Mouse (Mus musculus) G1E (cell line): ENCODE measurements around the gene Rfwd3. TPM values are rescaled to one million over a fixed set of nuclear protein-coding genes. Genes with fewer than 3 reads are reported as not detected.
"Not testable (repeated sequence)": the region's sequence is repeated elsewhere in the genome, so short reads cannot be mapped to it uniquely, and the experiment has no call there.

Experiments used
- ATAC-seq: 2 replicates; pipeline ENCODE4 v1.8.0; 2016; ENCODE audit warnings: mild to moderate bottlenecking; ENCODE audit not compliant: insufficient number of reproducible peaks, poor library complexity, low FRiP score, severe bottlenecking; ENCODE audit errors: extremely low read depth
- DNase-seq: peaks from one replicate; pipeline ENCODE4 v3.0.0; 2012; ENCODE audit warnings: low spot score
- H3K27me3 ChIP-seq: 2 replicates; pipeline ENCODE4 v1.6.1; 2012; ENCODE audit warnings: mild to moderate bottlenecking, low read length, inconsistent platforms; ENCODE audit not compliant: insufficient read depth
- H3K36me3 ChIP-seq: replicated peaks from 2 replicates; pipeline ENCODE3; 2012; ENCODE audit warnings: mild to moderate bottlenecking, inconsistent platforms
- H3K4me1 ChIP-seq: 2 replicates; pipeline ENCODE4 v1.6.1; 2012; ENCODE audit warnings: low read depth, low read length, inconsistent platforms, mixed read lengths; ENCODE audit not compliant: insufficient read depth
- H3K4me3 ChIP-seq: 2 replicates; pipeline ENCODE4 v1.5.1; 2012; ENCODE audit warnings: low read depth, mild to moderate bottlenecking, inconsistent platforms, low read length, moderate library complexity, mixed read lengths
- H3K9me3 ChIP-seq: replicated peaks from 2 replicates; pipeline ENCODE4 v1.6.1; 2012; ENCODE audit warnings: inconsistent platforms
- CTCF ChIP-seq: IDR thresholded peaks from 2 replicates; pipeline ENCODE4 v1.5.1; 2012; ENCODE audit warnings: low read depth, low read length, inconsistent platforms, mixed read lengths
- GATA1 ChIP-seq: IDR thresholded peaks from 2 replicates; pipeline ENCODE4 v1.6.1; 2012; ENCODE audit warnings: borderline replicate concordance, low read length, inconsistent platforms, mixed read lengths
- GATA2 ChIP-seq: IDR thresholded peaks from 2 replicates; pipeline ENCODE4 v1.6.1; 2012; ENCODE audit warnings: low read depth, low read length, inconsistent platforms, borderline replicate concordance
- POLR2AphosphoS5 ChIP-seq: IDR thresholded peaks from 2 replicates; pipeline ENCODE4 v1.6.1; 2012; ENCODE audit warnings: low read depth, low read length, inconsistent platforms; ENCODE audit not compliant: insufficient replicate concordance
- TAL1 ChIP-seq: conservative IDR thresholded peaks from 2 replicates; pipeline ENCODE4 v1.6.1; 2012; ENCODE audit warnings: low read depth, low read length, inconsistent platforms, mixed read lengths
- polyA plus RNA-seq: library from polyadenylated mRNA; stranded (reverse); fragments of >175 nt; gene quantifications from 2 replicates; pipeline ENCODE4 v1.2.3, GENCODE M21; 2012
- total RNA-seq, 2 experiments: library from RNA; stranded (forward) in 1 of 2; stranded (reverse) in 1 of 2; fragments of 200-1000 nt in 1 of 2; fragments of >200 nt in 1 of 2; fragmentation: Nextera tagmentation in 1 of 2; gene quantifications; 2 replicates each; pipeline ENCODE4 v1.2.3; 2014 to 2017

The Rfwd3 gene
- total and polyA plus RNA-seq, 3 experiments: 4.9 to 83.2 (median 72.0) TPM

GRCm38 (mm10) chr8:111304359-111304758 lies 4.3 kb upstream of the Rfwd3 start:
- Histone ChIP-seq H3K27me3 (no peaks in the 10 kb centered on the region), H3K36me3 (no peaks in the 10 kb centered on the region), H3K4me3 (no peak overlapping the region), H3K9me3 (no peaks in the 10 kb centered on the region), H3K4me1 (peaks cover 4% of the 10 kb centered on the region)
- ATAC-seq: no peak
- DNase-seq: no peak
- no peak for TF ChIP-seq GATA2
- no peak for TF ChIP-seq POLR2AphosphoS5
- no peak for TF ChIP-seq GATA1
- TF ChIP-seq TAL1: no peak
- TF ChIP-seq CTCF: no peak

- not testable (repeated sequence) for ATAC-seq, H3K4me1 ChIP-seq, H3K36me3 ChIP-seq, DNase-seq, H3K27me3 ChIP-seq, H3K9me3 ChIP-seq, H3K4me3 ChIP-seq
These were observed 3.2 kb upstream of the Rfwd3 start for GRCm38 (mm10) chr8:111303076-111303803.

- ATAC-seq: no peak
- no peak for TF ChIP-seq GATA1
- TF ChIP-seq CTCF: peak; percentile 46
These were observed 850 bp upstream of the Rfwd3 start for GRCm38 (mm10) chr8:111300597-111301546.

GRCm38 (mm10) chr8:111299363-111299820 lies 630 bp downstream of the Rfwd3 start:
- H3K27me3 ChIP-seq: no peaks in the 10 kb centered on the region
- peak overlapping the region; percentile 91 for H3K4me3 ChIP-seq
- peaks cover 29% of the 10 kb centered on the region for H3K36me3 ChIP-seq
- ATAC-seq: no peak
- DNase-seq: peak; percentile 20
- peaks cover 23% of the 10 kb centered on the region for H3K4me1 ChIP-seq
- TF ChIP-seq GATA2: no peak
- TF ChIP-seq GATA1: no peak
- no peak for TF ChIP-seq TAL1
- TF ChIP-seq CTCF: no peak
- TF ChIP-seq POLR2AphosphoS5: no peak
- no peaks in the 10 kb centered on the region for H3K9me3 ChIP-seq

More at GRCm38 (mm10) chr8:111300597-111301546, 850 bp upstream of the Rfwd3 start:
- peak overlapping the region; percentile 91 for H3K4me3 ChIP-seq
- peaks cover 16% of the 10 kb centered on the region for H3K36me3 ChIP-seq
- no peaks in the 10 kb centered on the region for H3K9me3 ChIP-seq
- H3K27me3 ChIP-seq: no peaks in the 10 kb centered on the region
- no peak for DNase-seq
- peaks cover 18% of the 10 kb centered on the region for H3K4me1 ChIP-seq

- no peak for DNase-seq
- TF ChIP-seq GATA1 (no peak), GATA2 (no peak), CTCF (no peak), TAL1 (no peak), POLR2AphosphoS5 (no peak)
- H3K9me3 ChIP-seq: no peaks in the 10 kb centered on the region
- H3K36me3 ChIP-seq: peaks cover 42% of the 10 kb centered on the region
- H3K4me3 ChIP-seq: peak overlapping the region; percentile 35; the same call in 1 of the 2 replicates
- no peak for ATAC-seq
- peaks cover 28% of the 10 kb centered on the region for H3K4me1 ChIP-seq
- no peaks in the 10 kb centered on the region for H3K27me3 ChIP-seq
These were observed 2.0 kb downstream of the Rfwd3 start for GRCm38 (mm10) chr8:111298011-111298410.

- peaks cover 91% of the 10 kb centered on the region for H3K36me3 ChIP-seq
- TF ChIP-seq CTCF (no peak), GATA1 (no peak), POLR2AphosphoS5 (no peak), TAL1 (no peak)
- H3K9me3 ChIP-seq: no peaks in the 10 kb centered on the region
- no peak for ATAC-seq
- peaks cover 23% of the 10 kb centered on the region for H3K4me1 ChIP-seq
- DNase-seq: no peak
- no peak overlapping the region for H3K4me3 ChIP-seq
- H3K27me3 ChIP-seq: no peaks in the 10 kb centered on the region
These were observed 8.3 kb downstream of the Rfwd3 start for GRCm38 (mm10) chr8:111291733-111292132.
